Mouse (Mus musculus) layer of hippocampus, adult 2 months (tissue): Measurements from ENCODE around the gene Slc38a1. TPM values are rescaled to one million over a fixed set of nuclear protein-coding genes. Genes with fewer than 3 reads are reported as not detected.

Experiments used
- DNase-seq, 2 experiments: peaks; one replicate each; pipeline ENCODE4 v3.0.0; 2022; ENCODE audit warnings: low spot score in 2 of 2
- H3K27ac ChIP-seq: fragments of 200-600 bp; 2 replicates; pipeline ENCODE4 v1.8.1; 2022
- H3K4me3 ChIP-seq: fragments of 200-600 bp; 2 replicates; pipeline ENCODE4 v1.8.1; 2022; ENCODE audit warnings: mild to moderate bottlenecking
- CTCF ChIP-seq: fragments of 200-600 bp; conservative IDR thresholded peaks from 2 replicates; pipeline ENCODE4 v1.8.1; 2022; ENCODE audit warnings: antibody characterized with exemption, mild to moderate bottlenecking, moderate library complexity
- total RNA-seq, 2 experiments: library from RNA; stranded (reverse); gene quantifications; 2 replicates each; pipeline ENCODE4 v1.2.3; 2021

Slc38a1 gene
- total RNA-seq, 2 experiments from 2014 or later: 78.9 to 80.9 TPM

- TF ChIP-seq CTCF: no peak
- Histone ChIP-seq H3K27ac (no peak overlapping the region), H3K4me3 (no peak overlapping the region)
- no peak for DNase-seq
Measured at GRCm38 (mm10) chr15:96593866-96594265, 48.8 kb downstream of the Slc38a1 start.

DNA sequence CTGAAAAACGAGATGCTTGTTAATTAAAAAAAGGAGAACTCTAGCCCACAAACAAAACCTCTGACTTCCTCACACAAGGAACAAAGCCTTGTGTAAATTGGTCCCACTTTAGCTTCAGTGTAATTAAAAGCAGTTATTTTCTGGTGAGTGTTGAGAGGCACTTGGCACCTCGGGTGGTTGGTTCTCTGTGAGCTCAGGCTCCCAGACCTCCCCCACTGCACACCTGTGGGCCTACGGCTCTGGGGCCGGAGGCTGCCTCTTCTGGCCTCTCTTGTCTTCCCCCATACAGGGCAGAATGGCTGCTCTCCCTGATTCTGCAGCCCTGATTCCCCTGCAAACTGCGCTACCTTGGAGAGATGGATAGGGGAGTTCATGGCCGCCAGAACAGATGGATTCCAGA, 49.3 kb downstream of the Slc38a1 start:
- Histone ChIP-seq H3K4me3 (no peak overlapping the region), H3K27ac (no peak overlapping the region)
- TF ChIP-seq CTCF: no peak
- no peak for DNase-seq

GRCm38 (mm10) chr15:96592976-96593375, 49.7 kb downstream of the Slc38a1 start:
- no peak for DNase-seq
- TF ChIP-seq CTCF: no peak
- Histone ChIP-seq H3K4me3 (no peak overlapping the region), H3K27ac (no peak overlapping the region)

DNA sequence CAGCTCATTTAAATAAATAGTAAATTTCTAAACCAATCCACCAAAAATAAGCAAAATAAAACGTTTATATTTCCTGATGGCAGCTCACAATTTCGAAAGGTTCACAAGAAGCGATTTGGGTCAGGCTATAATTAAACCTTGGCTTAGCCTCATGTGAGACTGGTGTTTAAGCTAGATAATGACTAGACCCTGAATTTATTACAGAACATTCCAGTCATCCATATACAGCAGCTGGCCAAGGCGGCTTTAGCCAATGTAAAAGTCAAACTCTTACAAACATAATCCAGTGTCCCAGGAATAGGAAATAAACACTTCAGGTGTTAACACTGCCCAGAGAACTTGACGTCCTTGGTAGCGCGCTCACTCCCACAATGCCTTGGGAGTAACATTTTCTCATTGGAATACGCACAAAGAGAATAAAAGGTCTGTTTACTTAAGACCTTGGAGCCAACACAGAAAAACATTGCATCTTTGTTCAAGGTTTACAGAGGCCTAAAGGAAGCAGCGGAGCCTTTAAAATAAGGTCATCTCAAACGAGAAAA, 50.8 kb downstream of the Slc38a1 start:
- Histone ChIP-seq H3K27ac (no peak overlapping the region), H3K4me3 (no peak overlapping the region)
- DNase-seq: no peak
- no peak for TF ChIP-seq CTCF

GRCm38 (mm10) chr15:96588996-96589657, 53.6 kb downstream of the Slc38a1 start:
- Histone ChIP-seq H3K27ac (no peak overlapping the region; the same call in 1 of the 2 replicates), H3K4me3 (no peak overlapping the region)
- no peak for TF ChIP-seq CTCF
- DNase-seq: no peak

DNA sequence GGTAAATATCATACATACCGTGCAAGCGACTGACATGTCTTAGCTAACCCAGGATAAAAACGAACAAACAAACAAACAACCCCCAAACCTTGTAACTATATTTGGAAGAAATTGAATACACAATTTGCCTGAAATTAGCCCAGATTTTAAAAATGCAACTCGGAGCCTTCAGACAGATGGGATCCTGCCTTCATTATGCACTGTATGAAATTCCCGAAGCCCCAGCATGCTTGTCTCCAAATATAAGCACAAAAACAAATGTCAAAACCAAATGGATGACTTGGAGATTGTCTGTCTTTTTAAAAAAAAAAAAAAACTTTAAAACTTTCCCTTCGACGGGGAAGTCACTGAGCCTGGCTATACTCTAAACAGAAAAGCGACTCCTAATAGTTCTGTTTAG, 54.7 kb downstream of the Slc38a1 start:
- no peak overlapping the region for H3K27ac ChIP-seq
- H3K4me3 ChIP-seq: no peak overlapping the region
- peak in 1 of 2 experiments; percentile 47 for DNase-seq
- no peak for TF ChIP-seq CTCF

DNA sequence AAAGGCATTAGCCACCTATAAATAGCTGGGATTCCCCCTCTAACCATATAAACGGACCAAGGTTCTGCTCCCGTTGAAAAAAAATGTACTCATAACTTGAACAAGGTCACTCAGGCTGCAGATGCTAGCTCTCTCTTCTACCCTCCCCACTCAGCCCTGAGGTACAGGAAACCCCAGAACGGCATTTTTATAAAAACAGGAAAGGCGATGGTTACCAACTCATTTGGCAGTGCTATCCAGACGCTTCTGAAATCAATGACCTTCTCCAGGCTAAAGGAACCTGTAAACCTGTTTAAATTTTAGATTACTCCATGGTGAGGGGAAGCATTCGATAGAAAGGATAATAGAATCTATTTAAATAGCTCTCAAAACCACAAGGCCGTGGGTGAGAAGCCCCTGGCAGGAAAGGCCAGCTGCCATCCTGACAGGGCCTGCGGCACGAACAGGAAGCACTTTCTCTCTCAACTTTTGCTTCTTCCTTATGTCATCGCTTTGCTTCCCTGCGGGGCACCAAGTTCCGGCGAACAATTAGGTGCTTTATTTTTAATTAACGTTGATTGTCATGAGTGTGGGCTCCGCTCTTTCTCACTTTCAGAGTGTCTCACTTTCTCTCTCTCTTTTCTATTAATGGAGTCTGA, 59.2 kb downstream of the Slc38a1 start:
- TF ChIP-seq CTCF: no peak
- Histone ChIP-seq H3K27ac (no peak overlapping the region), H3K4me3 (no peak overlapping the region)
- no peak for DNase-seq

DNA sequence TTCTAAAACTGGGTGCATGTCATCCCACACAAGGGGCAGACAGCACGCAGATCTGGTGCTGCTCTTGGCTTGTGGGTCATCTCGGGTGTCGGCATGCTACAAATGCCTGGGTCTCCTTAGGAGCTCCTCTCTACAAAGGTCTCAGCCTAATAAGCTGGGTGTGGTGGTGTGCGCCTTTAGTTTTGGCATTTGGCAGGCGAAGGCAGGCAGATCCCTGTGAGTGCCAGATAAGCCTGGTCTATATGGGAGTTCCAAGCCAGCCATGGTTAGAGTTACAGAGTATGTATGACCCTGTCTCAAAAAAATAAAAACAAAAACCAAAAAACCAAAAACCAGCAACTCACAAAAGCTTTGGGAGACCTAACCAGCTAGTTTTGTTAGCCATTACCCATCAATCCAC, 65.7 kb downstream of the Slc38a1 start:
- no peak for DNase-seq
- Histone ChIP-seq H3K27ac (no peak overlapping the region), H3K4me3 (no peak overlapping the region)
- TF ChIP-seq CTCF: no peak

DNA sequence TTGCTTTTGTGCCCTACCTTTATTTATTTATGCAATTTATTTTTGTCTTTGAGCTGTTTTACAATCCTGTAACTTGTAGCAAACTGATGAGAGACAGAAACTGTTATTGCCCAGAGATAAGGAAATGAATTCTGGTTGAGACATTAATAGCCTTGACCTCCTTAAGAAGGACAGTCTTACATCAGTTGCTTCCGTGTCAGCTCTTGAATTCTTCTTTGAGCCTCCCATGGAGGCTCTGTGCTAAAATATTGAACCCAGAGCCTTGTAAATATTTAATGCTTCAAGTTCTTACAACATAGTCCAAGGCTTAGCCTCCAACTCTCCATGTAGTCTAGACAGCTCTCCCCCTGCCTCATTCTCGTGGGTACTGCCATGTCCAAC, 73.7 kb downstream of the Slc38a1 start:
- no peak for TF ChIP-seq CTCF
- DNase-seq: no peak
- Histone ChIP-seq H3K27ac (no peak overlapping the region), H3K4me3 (no peak overlapping the region)

DNA sequence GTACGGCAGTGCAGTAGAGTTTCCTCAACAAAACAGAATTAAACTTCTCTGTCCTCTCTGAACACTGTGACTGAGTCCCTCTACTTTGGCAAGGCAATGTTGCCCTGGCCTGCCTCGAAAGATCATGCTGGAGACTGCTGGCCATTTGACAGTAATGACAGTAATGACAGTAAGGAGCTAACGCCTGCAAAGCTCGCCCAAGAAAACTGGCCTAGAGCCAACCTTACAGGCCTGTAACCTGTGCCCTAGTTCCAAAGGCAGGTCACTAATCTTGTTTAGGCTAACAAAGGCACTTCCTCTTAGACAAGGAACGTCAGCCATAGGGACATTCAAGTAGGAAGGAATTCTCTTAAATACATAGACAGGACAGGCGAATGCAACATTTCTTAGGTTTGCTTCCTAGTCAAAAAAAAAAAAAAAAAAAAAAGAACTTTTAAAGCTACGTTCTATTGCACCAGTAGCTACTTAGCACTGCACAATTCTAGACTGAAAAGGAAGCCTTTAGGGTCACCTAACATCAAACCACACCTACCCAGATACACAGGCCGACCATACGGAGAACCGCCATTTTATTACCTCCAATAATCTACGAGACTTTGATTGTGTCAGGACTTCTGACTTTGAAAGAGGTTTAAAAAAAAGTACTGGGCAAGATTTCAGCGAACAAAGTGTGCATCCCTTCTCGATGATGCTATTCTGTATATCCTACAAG, 74.3 kb downstream of the Slc38a1 start:
- Histone ChIP-seq H3K4me3 (no peak overlapping the region), H3K27ac (no peak overlapping the region)
- TF ChIP-seq CTCF: no peak
- no peak for DNase-seq

GRCm38 (mm10) chr15:96566850-96567271, 75.9 kb downstream of the Slc38a1 start:
- Histone ChIP-seq H3K4me3 (no peak overlapping the region), H3K27ac (no peak overlapping the region)
- DNase-seq: no peak
- no peak; the same call in 1 of the 2 replicates for TF ChIP-seq CTCF

DNA sequence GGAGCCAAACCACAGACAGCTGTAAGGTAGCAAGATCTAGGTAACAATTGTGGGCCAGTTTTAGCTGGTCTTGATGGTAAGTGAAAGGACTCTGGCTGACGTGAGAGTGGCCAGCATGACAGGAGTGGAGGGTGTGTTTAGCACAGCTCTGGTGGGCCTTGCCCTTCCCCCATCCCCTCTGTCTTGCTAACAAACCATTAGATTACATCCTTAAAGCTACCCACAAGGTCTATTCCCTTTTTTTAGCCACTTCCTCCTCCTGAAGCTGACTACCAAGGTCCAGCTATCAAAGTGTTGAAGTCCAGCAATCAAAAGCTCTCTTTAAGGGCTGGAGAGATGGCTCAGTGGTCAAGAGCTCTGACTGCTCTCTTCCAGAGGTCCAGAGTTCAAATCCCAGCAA, 78.9 kb downstream of the Slc38a1 start:
- DNase-seq: no peak
- Histone ChIP-seq H3K27ac (no peak overlapping the region), H3K4me3 (no peak overlapping the region)
- no peak for TF ChIP-seq CTCF

- TF ChIP-seq CTCF: no peak
- no peak for DNase-seq
- no peak overlapping the region for H3K4me3 ChIP-seq
- no peak overlapping the region for H3K27ac ChIP-seq
Measured at GRCm38 (mm10) chr15:96562521-96562920, 80.2 kb downstream of the Slc38a1 start.
